Mouse (Mus musculus) heart, adult 2 months (tissue): ENCODE results near the gene AI467606. TPM values are rescaled to one million over a fixed set of nuclear protein-coding genes. Genes with fewer than 3 reads are reported as not detected.

Source experiments
- DNase-seq, 2 experiments: peaks; one replicate each; pipeline ENCODE4 v3.0.0; 2021
- H3K27ac ChIP-seq: fragments of 200-600 bp; 2 replicates; pipeline ENCODE4 v1.8.1; 2022
- H3K27me3 ChIP-seq: fragments of 200-500 bp; 2 replicates; pipeline ENCODE4 v1.6.1; 2012; ENCODE audit warnings: mild to moderate bottlenecking, low read length, inconsistent platforms, mixed read lengths; ENCODE audit not compliant: control insufficient read depth, insufficient read depth
- H3K36me3 ChIP-seq: fragments of 200-500 bp; 2 replicates; pipeline ENCODE4 v1.6.1; 2012; ENCODE audit warnings: low read length, inconsistent platforms; ENCODE audit not compliant: control insufficient read depth, insufficient read depth
- H3K4me1 ChIP-seq: fragments of 200-500 bp; 2 replicates; pipeline ENCODE4 v1.6.1; 2011; ENCODE audit warnings: low read length; ENCODE audit not compliant: control insufficient read depth, insufficient read depth
- H3K4me3 ChIP-seq: fragments of 200-600 bp; 2 replicates; pipeline ENCODE4 v1.8.1; 2022
- H3K79me2 ChIP-seq: fragments of 200-500 bp; replicated peaks from 2 replicates; pipeline ENCODE4 v1.6.1; 2012; ENCODE audit warnings: mild to moderate bottlenecking, inconsistent platforms, low read length, moderate library complexity, mixed read lengths; ENCODE audit not compliant: control insufficient read depth, insufficient read depth
- H3K9ac ChIP-seq: fragments of 200-500 bp; 2 replicates; pipeline ENCODE4 v1.6.1; 2012; ENCODE audit warnings: low read depth, mild to moderate bottlenecking, control low read depth, inconsistent platforms, low read length, mixed read lengths
- CTCF ChIP-seq: fragments of 200-600 bp; IDR thresholded peaks from 2 replicates; pipeline ENCODE4 v1.8.1; 2022; ENCODE audit warnings: antibody characterized with exemption, mild to moderate bottlenecking, moderate library complexity
- EP300 ChIP-seq: fragments of 200-500 bp; IDR thresholded peaks from 2 replicates; pipeline ENCODE4 v1.6.1; 2011; ENCODE audit warnings: low read depth, low read length, control low read depth; ENCODE audit not compliant: insufficient read depth
- POLR2A ChIP-seq: fragments of 200-500 bp; IDR thresholded peaks from 2 replicates; pipeline ENCODE4 v1.6.1; 2011; ENCODE audit warnings: mild to moderate bottlenecking, low read depth, low read length, control low read depth; ENCODE audit not compliant: insufficient read depth
- WGBS: fragments of 180-500 bp; shearing (Covaris S2); methylation state at CpG from one replicate; pipeline ENCODE4 v1.1.7; 2018; 5-methylcytosine and 5-hydroxymethylcytosine counted together
- intact Hi-C: fragments of 180-260 bp; cut with DNase I; formaldehyde crosslinking; loops from one replicate; pipeline ENCODE4 v1.15.1; 2025
- polyA plus RNA-seq: library from polyadenylated mRNA; depleted of rRNA; stranded (reverse); fragments of >200 nt; gene quantifications from 2 replicates; pipeline ENCODE4 v1.2.3, GENCODE M21; 2012
- total RNA-seq, 2 experiments: library from RNA; stranded (reverse); gene quantifications; 2 replicates each; pipeline ENCODE4 v1.2.3; 2021

The AI467606 gene
- total and polyA plus RNA-seq, 3 experiments = 1.5 to 4.7 (median 2.1) TPM

DNA sequence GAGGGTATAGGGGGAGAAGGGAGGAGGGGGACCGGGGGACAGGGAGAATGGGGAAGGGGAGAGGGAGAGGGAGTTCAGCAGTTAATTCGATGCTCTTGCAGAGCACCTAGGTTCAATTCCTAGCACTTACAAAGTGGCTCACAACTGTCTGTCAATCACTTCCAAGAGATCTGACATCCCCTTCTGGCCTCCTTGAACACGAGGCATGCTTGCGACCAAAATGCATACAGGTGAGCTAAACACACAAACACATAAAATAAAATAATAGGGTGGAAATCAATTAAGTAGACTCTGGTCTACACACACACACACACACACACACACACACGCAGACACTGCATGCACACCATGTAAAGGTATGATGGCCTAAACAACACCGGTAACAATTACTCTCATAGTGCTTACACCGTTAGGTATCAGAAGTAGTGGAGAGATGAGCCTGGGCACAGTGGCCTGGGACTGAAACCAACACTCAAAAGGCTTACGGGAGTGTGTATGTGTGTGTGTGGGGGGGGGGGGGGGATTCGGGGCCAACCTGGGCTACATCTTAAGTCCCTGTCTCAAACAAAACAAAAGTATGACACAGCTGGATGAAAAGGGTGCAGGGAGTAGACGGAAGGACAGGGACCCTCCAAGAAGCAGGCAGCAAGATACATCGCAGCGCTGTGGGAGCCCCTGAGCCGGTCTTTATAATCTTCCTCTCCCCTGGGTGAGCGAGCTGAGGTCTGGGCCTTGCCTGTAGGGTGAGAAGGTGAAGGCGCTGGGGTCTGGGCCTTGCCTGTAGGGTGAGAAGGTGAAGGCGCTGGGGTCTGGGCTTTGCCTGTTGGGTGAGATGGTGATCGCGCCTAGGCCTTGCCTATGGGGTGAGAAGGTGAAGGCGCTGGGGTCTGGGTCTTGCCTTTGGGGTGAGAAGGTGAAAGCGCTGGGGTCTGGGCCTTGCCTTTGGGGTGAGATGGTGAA is 725 bp upstream of the AI467606 start:
- 86% methylated on average over 20 of the region's 20 CpGs for WGBS
- Histone ChIP-seq H3K9ac (no peak overlapping the region), H3K4me3 (no peak overlapping the region), H3K27ac (no peak overlapping the region), H3K27me3 (no peaks in the 10 kb centered on the region), H3K36me3 (no peaks in the 10 kb centered on the region), H3K79me2 (no peaks in the 10 kb centered on the region), H3K4me1 (no peaks in the 10 kb centered on the region)
- intact Hi-C loops = no loop called here
- TF ChIP-seq POLR2A = no peak
- no peak for TF ChIP-seq CTCF
- TF ChIP-seq EP300 = no peak
- DNase-seq = no peak

- no peak overlapping the region for H3K9ac ChIP-seq
- H3K27ac ChIP-seq = no peak overlapping the region
- H3K4me1 ChIP-seq = no peaks in the 10 kb centered on the region
- no peak overlapping the region for H3K4me3 ChIP-seq
- intact Hi-C loops = no loop called here
- no peaks in the 10 kb centered on the region for H3K36me3 ChIP-seq
- no peaks in the 10 kb centered on the region for H3K79me2 ChIP-seq
- no peak for TF ChIP-seq CTCF
- H3K27me3 ChIP-seq = no peaks in the 10 kb centered on the region
- 73% methylated on average over 3 of the region's 3 CpGs for WGBS
- no peak for DNase-seq
Observed at GRCm38 (mm10) chr7:127093914-127094313, 2.8 kb downstream of the AI467606 start.

- 79% methylated on average over 7 of the region's 7 CpGs for WGBS
Observed at GRCm38 (mm10) chr7:127096456-127096855, 5.3 kb downstream of the AI467606 start.

GRCm38 (mm10) chr7:127098521-127098920 is 7.4 kb downstream of the AI467606 start:
- no peak for DNase-seq
- no peaks in the 10 kb centered on the region for H3K36me3 ChIP-seq
- no peak overlapping the region for H3K9ac ChIP-seq
- H3K27ac ChIP-seq = no peak overlapping the region
- TF ChIP-seq POLR2A (no peak), EP300 (no peak), CTCF (no peak)
- H3K4me3 ChIP-seq = no peak overlapping the region
- WGBS = 77% methylated on average over 5 of the region's 5 CpGs
- H3K27me3 ChIP-seq = no peaks in the 10 kb centered on the region
- no peaks in the 10 kb centered on the region for H3K4me1 ChIP-seq
- intact Hi-C loops = no loop called here
- H3K79me2 ChIP-seq = no peaks in the 10 kb centered on the region

More at GRCm38 (mm10) chr7:127096456-127096855, 5.3 kb downstream of the AI467606 start:
- Histone ChIP-seq H3K27ac (no peak overlapping the region), H3K36me3 (no peaks in the 10 kb centered on the region), H3K4me3 (no peak overlapping the region), H3K4me1 (no peaks in the 10 kb centered on the region), H3K27me3 (no peaks in the 10 kb centered on the region), H3K79me2 (no peaks in the 10 kb centered on the region), H3K9ac (no peak overlapping the region)
- intact Hi-C loops = no loop called here
- no peak for DNase-seq
- TF ChIP-seq EP300 (no peak), CTCF (no peak), POLR2A (no peak)

GRCm38 (mm10) chr7:127098950-127099349 is 7.8 kb downstream of the AI467606 start:
- intact Hi-C loops = no loop called here
- DNase-seq = no peak
- H3K27me3 ChIP-seq = no peaks in the 10 kb centered on the region
- H3K9ac ChIP-seq = no peak overlapping the region
- TF ChIP-seq POLR2A (no peak), EP300 (no peak), CTCF (no peak)
- H3K4me1 ChIP-seq = peaks cover under 1% of the 10 kb centered on the region; the same call in 1 of the 2 replicates
- no peaks in the 10 kb centered on the region for H3K36me3 ChIP-seq
- H3K4me3 ChIP-seq = no peak overlapping the region
- H3K27ac ChIP-seq = no peak overlapping the region
- no peaks in the 10 kb centered on the region for H3K79me2 ChIP-seq
- WGBS = 89% methylated on average over 4 of the region's 4 CpGs

GRCm38 (mm10) chr7:127099528-127099927 is 8.4 kb downstream of the AI467606 start:
- Histone ChIP-seq H3K4me1 (peaks cover 2% of the 10 kb centered on the region), H3K4me3 (no peak overlapping the region), H3K9ac (no peak overlapping the region), H3K36me3 (no peaks in the 10 kb centered on the region), H3K27ac (no peak overlapping the region), H3K27me3 (no peaks in the 10 kb centered on the region), H3K79me2 (no peaks in the 10 kb centered on the region)
- no peak for TF ChIP-seq POLR2A
- TF ChIP-seq EP300 = no peak
- TF ChIP-seq CTCF = no peak
- intact Hi-C loops = no loop called here
- no peak for DNase-seq
- WGBS = 80% methylated on average over 4 of the region's 4 CpGs
